Mouse (Mus musculus): ENCODE measurements around the gene Olfr394.
"Not testable (repeated sequence)": the region's sequence is repeated elsewhere in the genome, so short reads cannot be mapped to it uniquely, and the experiment has no call there.

The Olfr394 gene

GRCm38 (mm10) chr11:73890671-73891070 is at the start of gene Olfr394:
TSS of gene Olfr394 (minus strand) at chr11:73890771.
- no peak for DNase-seq (ENCODE audit: low spot score in 2 of 2)

- DNase-seq (ENCODE audit: low spot score in 2 of 2): no peak
These were observed 45.8 kb upstream of the Olfr394 start, which contains the start of gene Olfr23 for GRCm38 (mm10) chr11:73936377-73936776. TSS of gene Olfr23 (plus strand) at chr11:73936677.

GRCm38 (mm10) chr11:73909199-73909598 is 18.6 kb upstream of the Olfr394 start, which contains the start of gene Olfr395:
TSS of gene Olfr395 (minus strand) at chr11:73909299.
- not testable (repeated sequence) for DNase-seq (ENCODE audit: low spot score in 2 of 2)

- no peak for DNase-seq (ENCODE audit: low spot score in 2 of 2)
These were observed 39.2 kb downstream of the Olfr394 start, which contains the start of gene Olfr393 for GRCm38 (mm10) chr11:73851354-73851753. TSS of gene Olfr393 (minus strand) at chr11:73851454.
